Mouse (Mus musculus) erythroblast, embryonic 14.5 days (primary cell): ENCODE data around the gene Slc25a54.

Experiments used
- GATA1 ChIP-seq: IDR thresholded peaks from 2 replicates; pipeline ENCODE4 v1.6.1; 2012; ENCODE audit warnings: low read length, inconsistent platforms, mixed read lengths
- TAL1 ChIP-seq: IDR thresholded peaks from 3 replicates; pipeline ENCODE4 v1.6.1; 2012; ENCODE audit warnings: low read length, inconsistent platforms, mixed read lengths

DNA sequence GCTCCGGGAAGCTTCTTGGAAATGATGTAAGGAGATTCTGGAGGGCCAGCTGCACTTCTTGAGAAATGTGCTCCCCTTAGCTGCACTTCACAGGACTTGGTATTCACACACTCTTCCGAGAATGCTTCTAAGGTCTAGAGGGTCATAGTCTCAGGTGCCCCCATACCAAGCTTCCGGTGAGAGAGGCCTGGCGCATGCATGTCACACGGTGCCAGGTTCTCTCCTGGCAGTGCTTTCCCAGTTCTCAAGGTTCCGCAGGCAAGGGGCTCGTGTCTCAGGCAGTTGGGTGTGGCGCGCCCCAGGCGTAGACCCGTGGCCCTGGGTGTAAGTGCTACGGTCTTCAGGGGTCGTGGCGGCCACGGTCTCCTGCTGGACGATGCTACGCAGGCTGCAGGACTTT lies at the start of gene Slc25a54:
- TF ChIP-seq GATA1 (no peak), TAL1 (no peak)
